Mouse (Mus musculus) ES-Bruce4 (cell line): Measurements from ENCODE around the gene Satb1.

Source experiments
- CTCF ChIP-seq: IDR thresholded peaks from one replicate; pipeline ENCODE4 v1.8.1; 2011; ENCODE audit warnings: low read depth, low read length
- POLR2A ChIP-seq: IDR thresholded peaks from one replicate; pipeline ENCODE4 v1.8.1; 2011; ENCODE audit warnings: low read length; ENCODE audit not compliant: insufficient read depth

DNA sequence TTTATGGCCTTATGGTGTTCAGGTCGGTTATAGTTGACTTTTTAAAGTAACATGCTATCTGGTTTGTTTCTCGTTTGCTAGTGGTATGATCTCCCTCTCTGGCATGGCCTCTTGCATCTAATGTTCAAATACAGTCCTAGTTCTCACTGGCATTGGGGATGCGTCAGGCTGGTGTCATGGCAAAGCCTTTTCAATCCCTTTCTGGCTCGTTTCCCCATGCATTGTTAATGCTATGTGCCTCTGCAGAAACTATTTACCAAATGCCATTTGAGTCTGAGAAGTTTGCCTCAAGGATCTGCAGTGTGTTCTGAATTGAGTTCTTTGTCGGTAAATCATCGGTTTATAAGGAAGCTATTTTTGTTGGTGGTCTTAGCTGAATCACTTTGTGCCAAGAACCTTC is 137.4 kb downstream of the Satb1 start:
- TF ChIP-seq POLR2A: no peak
- no peak for TF ChIP-seq CTCF
